Mouse (Mus musculus) G1E-ER4 (cell line): ENCODE measurements at regions not wholly inside any gene's neighbourhood (a gene's known extent, or its start where the extent isn't known, plus 50 kb on each side); places are given as distances from the start of the nearest gene placed in this dataset.

ENCODE experiments used
- GATA1 ChIP-seq: IDR thresholded peaks from one replicate; pipeline ENCODE4 v1.8.0; 2012; ENCODE audit warnings: low read length, inconsistent platforms

- no peak for TF ChIP-seq GATA1
These were observed 83.2 kb upstream of the Zfp648 start for GRCm38 (mm10) chr1:154117688-154118373.

- no peak for TF ChIP-seq GATA1
These were observed 82.5 kb upstream of the Zfp648 start for GRCm38 (mm10) chr1:154118374-154119004.

- no peak for TF ChIP-seq GATA1
These were observed 81.4 kb upstream of the Zfp648 start for GRCm38 (mm10) chr1:154119611-154120010.

DNA sequence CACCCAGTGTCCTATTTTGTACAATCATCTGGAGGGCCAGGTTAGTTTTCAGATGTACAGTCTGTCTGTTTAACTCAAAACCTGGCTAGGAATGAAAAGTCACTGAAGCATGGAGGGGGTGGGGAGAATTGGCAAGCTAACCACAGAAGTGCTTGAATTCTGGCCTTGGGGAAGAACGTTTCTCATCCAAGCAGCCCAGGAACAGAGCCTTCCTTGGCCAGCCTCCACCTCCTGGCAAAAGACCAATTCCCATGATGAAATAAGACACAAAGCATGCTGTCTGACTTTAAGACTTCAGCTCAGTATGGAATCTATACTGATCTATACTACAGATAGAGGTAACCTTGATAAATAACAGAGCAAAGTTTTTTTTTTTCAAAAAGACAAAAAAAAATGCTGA is 80.3 kb upstream of the Zfp648 start:
- no peak for TF ChIP-seq GATA1

DNA sequence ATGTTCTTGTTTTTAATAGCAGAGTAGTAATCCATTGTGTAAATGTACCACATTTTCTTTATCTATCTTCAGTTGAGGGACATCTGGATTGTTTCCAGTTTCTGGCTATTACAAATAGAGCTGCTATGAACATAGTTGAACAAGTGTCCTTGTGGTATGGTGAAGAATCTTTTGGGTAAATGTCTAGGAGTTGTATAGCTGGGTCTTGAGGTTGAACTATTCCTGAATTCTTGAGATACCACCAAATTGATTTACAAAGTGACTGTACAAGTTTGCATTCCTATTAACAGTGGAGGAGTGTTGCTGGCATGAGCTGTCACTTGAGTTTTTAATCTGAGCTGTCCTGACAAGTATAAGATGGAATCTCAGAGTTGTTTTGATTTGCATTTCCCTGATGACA is 76.0 kb upstream of the Zfp648 start:
- TF ChIP-seq GATA1, result no peak

- no peak for TF ChIP-seq GATA1
These were observed 74.5 kb upstream of the Zfp648 start for GRCm38 (mm10) chr1:154126487-154126886.

DNA sequence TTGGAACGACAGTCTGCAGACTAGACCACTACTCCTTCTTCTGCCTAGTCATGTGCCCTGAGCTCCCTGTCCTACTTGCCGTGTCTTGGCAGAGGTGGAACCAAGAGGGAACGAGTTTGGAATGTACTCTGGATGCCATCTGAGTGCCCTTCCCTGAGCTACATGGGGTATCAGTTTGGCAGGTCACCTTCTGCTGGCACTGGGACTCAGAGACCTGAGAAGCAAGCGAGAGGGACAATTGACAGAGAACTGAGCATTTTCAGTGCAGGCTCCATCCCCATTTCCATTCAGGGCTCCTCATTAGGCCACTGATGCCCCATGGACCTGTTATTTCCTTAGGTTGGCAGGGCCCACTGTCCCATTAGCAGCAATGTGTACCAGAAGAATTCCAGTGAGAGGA is 61.5 kb upstream of the Zfp648 start:
- no peak for TF ChIP-seq GATA1

DNA sequence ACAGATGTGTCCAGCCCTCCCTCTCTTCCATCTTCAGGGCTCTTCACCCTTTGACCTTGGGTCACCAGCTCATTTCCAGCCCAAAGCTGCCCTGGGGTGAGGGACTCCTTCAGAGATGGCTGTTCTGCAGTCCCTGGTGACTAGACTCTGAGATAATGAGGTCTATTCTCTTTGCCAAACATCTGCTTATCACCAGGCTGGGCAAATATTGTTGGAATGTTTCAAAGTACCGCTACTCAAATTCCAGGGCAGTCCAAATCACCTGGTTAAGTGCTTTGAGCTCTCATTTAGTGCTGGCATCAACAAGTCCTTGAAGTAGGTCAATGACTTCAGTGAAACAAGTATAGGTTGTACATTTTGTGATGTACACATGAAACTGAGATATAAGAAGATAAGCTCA is 57.3 kb upstream of the Zfp648 start:
- TF ChIP-seq GATA1, result no peak

DNA sequence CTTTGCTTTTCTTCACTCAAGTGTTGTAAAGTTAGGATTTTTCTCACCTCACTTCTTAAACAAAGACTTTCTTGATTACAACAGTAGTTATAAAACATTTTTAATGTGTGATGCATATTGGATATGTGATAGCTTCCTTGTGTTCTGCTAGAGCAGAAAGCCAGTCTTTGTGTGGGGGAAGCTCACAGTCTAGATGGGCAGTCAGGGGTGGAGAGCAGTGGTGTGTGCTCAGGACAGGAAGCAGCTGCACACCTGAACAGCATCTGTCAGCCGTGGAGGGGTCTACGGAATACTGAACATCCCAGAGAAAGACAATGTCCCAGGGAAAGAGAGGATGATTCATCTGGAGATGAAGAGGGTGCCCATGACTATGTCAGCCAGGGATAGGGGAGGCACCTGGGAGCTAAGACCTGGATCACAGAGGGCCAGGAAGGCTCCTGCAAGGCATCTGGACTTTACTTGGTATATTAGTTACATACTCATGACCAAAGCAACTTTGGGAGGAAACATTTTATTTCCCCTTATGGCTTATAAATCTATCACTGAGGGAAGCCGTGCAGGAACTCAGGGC is 53.9 kb upstream of the Zfp648 start:
- no peak for TF ChIP-seq GATA1

- TF ChIP-seq GATA1, result no peak
These were observed 52.0 kb upstream of the Zfp648 start for GRCm38 (mm10) chr1:154148948-154149347.

- TF ChIP-seq GATA1, result no peak
These were observed 51.4 kb upstream of the Zfp648 start for GRCm38 (mm10) chr1:154149431-154150143.

GRCm38 (mm10) chr1:154150167-154150851 is 50.7 kb upstream of the Zfp648 start:
- no peak for TF ChIP-seq GATA1
